Mouse (Mus musculus): ENCODE results near the gene Npas3.

Gene Npas3

DNA sequence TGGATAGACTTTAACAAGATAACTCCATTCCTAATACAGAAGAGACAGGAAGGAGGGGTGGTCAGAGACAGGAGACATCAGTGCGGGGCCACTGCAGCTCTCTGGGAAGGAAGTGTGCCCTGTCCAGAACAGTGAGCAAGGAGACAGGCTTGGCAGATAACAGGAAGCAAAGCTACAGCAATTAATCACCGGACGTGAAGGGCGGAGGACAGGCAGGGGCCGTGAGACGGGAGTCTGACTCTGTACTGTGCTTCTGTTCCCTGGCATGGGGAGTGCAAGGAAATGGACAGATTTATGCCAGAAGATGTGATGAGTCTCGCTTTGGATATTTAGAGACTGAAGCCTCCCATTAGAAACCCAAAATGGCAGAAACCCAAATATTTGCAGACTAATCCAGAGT lies 47.3 kb downstream of the Npas3 start:
- DNase-seq (ENCODE audit: low spot score in 2 of 2) = no peak

DNA sequence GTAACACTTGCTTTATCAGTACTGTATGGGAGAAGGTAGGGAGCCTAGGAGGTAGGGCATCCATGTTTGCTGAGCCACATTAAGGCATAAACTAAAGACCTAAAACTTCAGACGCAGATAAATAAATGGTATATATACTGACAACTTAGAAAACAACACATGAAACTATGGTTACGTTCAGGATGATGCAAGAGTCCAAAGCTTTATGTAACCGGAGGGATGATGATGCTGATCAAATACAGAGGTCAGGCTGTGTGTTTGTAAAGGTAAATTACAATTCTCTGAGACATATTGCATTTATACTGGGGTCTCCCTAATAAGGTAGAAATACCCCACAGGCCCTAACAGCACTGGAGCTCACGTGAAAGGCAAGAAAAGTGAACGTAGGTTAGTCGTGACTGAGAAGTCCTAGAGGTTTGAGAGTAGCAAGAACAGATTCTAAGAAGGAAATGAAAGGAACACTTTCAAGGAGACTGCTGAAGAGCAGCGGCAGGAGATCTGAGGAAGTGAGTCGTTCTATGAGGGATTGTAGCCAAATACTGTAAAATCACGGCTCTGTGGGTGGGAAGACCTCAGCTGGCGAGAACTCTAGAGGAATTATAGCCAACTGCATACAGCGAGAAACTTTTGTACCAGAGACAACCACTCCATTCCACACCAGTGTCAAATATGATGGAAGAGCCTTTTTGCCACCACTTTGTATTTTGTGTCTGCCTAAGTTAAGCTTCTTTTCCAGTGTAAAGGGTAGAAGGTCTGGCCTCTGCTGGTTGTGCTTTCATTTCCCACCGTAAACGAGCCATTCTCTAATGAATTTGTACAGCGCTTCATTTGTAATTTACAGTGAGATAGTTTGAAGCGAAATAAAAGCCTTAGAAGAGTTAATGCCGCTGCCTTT lies 49.7 kb downstream of the Npas3 start:
- no peak for DNase-seq (ENCODE audit: low spot score in 2 of 2)

DNA sequence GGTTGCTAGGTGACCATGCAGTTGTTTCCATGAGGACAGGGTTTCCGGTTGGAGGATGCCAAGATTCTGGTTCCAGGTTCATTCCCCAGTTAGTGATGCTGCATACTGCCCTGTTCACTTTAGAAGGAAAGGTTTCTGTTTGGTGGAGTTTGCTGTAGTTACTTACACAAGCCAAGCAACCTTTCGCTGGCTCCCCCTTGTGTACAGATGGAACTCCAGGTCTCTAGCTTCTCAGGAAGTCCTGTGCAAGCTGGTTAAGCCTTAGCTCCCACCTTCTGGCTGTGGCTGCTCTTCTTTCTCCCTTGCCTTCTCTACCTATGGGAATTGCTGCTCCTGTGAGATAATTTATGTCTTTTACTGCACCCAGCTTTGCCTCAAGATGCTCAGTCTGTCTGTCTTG lies 52.5 kb downstream of the Npas3 start:
- no peak for DNase-seq (ENCODE audit: low spot score in 2 of 2)

DNA sequence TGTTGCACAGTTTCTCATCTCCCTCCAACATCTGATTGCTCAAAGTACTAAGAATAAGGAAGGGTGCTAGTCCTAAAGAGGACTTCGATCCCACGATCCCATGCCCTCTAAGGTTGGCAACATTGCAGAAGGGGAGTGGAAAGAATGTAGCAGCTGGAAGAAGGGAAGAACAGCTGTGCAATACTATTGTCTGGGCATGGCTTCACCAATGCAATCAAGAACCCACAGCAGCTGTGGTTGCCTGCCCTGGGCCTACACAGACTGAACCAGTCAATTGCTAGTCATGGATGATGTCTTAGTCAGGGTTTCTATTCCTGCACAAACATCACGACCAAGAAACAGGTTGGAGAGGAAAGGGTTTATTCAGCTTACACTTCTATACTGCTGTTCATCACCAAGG lies 53.7 kb downstream of the Npas3 start:
- no peak for DNase-seq (ENCODE audit: low spot score in 2 of 2)

DNA sequence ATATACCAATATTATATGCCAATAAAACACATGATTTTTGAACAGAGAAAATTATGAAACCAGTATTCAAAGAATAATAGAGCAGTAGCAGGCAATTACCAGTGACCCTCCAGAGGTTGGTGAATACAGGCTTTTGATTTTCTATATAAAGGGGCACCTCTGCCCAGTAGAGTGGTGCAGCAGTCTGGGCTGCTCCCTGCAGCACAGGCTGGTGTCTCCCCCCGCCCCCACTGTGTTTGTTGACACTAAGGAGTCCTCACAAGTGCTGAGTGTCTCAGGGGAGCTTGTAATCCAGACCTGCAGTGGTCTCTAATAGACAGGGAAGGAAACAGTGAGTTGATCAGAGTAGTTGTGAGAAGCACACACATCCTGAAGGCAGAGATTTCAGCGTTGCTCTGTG lies 68.2 kb downstream of the Npas3 start:
- DNase-seq (ENCODE audit: low spot score in 2 of 2) = no peak

DNA sequence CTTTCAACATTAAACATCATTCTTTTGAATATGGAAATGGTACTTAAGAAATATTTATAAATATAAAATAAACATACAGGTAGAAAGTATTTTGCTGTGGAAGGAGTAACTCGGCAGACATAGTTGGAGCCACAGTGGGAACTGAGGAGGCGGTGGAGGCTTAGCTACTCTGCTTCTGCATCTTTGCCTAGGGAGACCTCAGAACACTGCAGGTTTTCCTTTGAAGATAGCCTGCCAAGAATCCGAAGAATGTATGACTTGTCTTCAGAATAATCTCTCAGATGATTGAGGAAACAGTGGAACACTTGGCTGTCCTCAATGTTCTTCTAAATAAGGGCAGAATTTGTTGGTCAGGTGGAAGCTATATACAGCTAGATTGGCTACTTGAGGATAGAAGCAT lies 69.3 kb downstream of the Npas3 start:
- DNase-seq (ENCODE audit: low spot score in 2 of 2) = no peak

DNA sequence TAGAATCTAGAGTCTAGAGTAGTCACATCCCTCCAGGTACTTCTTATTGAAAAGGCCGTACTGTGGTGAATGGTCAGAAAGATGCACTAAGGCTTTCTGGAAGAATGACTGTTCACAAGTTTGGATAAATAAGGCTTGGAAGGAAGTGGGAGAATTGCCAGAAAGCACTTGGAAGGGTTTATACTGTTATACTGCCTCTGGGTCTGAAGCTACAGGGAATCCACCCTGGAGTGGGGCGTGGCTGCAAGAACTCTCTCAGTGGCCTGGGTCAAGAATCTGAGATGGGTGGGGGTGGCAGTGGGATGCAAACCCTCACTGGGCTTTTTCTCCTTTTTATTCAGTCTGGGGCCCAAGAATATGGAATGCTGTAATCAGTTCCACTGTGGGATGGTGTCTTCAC lies 72.0 kb downstream of the Npas3 start:
- no peak for DNase-seq (ENCODE audit: low spot score in 2 of 2)

DNA sequence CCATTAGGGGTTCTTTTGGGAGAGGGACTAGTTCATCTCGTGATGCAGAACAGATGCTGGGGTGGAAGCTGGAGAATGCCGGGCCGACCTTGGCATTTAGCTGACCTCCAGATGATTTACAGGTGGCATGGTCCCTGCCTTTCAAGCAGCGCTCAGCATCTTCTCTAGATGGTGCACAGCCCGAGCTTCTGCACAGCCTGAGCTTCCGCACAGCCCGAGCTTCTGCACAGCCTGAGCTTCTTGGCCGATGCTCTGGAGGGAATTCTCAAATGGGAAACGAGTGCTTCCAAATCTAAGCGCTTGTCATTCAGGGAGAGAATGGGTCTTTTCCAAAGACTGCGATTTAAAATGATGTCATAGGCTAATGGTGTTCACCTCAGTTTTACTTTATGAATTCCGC lies 72.5 kb downstream of the Npas3 start:
- DNase-seq (ENCODE audit: low spot score in 2 of 2) = no peak

DNA sequence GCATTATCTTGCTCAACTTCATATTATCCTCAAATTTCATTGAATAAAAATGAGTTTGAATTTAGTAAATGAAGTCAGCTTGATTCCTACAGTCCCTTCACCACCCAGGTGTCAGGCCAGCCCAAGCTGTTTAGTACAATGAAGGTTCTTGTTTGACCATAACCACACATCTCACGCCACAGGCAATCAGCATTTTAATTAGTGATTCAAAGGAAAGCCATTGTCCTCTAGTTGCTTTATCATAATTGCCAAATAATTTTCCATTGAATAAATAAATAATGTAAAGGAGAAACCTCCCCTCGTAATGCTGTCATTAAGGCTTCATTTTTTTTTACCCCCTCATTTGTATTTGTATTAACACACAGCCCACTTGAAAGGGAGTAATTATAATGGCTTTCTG lies 73.5 kb downstream of the Npas3 start:
- DNase-seq (ENCODE audit: low spot score in 2 of 2) = no peak

DNA sequence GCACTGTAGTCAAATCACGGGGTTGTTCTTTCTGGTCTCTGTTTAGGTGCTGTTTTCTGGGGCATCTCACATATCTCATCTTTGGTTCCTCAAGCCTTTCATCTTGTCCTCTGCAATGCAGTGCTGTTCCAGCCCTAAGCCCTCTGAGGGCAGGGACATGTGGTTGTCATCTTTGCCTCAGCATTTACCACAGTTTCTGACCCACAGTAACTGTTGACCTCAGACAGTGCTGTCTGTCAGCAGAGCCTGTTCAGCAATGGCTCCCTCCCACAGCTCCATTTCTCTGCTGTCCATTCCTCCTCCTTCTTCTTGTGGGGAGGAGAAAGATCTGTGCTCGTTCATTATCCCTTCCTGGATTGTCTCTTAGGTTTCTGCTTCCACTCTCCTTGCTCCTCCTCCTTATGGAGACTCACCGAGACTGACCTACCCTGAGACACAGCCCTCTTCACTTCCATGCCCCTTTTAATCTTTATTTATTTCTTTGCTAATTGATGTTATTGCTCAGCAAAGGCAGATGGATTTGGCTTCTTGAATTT lies 79.2 kb downstream of the Npas3 start:
- DNase-seq (ENCODE audit: low spot score in 2 of 2) = no peak

DNA sequence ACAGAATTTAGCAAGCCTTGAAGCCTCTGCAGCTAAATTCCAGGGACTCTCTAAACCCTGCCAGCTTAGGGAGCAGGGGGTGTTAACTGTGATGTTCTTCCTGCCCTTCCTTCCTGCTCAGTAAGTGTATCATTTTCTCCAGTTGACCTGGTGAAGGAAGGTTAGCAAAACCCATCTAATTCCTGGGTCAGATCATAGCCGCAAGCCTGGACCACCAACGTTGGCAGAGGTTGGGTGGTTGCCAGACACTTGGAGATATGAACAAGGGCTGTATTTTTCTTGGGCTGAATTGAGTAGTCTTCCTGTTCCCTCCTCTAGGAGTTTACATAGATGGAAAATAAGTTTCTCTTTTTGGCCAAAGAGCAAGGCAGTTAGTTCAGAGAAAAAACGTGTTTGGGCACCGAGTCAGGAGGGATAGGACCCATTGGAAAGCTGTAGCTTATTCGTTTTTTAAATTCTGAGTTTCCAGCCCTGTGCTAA lies 79.8 kb downstream of the Npas3 start:
- DNase-seq (ENCODE audit: low spot score in 2 of 2) = no peak

DNA sequence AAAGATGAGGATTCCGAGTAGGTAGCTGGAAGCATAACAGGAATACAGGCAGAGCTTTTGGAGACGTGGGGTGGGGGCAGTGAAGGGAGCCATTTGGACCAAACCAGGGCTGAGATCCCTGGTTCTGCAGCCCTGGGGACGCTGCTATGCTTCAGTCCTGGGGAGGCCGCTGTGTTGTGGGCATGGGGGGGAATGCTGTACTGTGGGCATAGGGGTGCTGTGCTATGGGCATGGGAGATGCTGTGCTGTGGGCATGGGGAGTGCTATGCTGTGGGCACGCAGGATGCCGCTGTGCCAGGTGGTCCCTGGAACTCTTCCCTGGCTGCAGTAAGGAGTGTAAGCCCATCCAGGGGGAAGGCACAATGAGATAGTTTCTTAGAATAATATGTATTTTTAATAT lies 81.7 kb downstream of the Npas3 start:
- DNase-seq (ENCODE audit: low spot score in 2 of 2) = no peak

DNA sequence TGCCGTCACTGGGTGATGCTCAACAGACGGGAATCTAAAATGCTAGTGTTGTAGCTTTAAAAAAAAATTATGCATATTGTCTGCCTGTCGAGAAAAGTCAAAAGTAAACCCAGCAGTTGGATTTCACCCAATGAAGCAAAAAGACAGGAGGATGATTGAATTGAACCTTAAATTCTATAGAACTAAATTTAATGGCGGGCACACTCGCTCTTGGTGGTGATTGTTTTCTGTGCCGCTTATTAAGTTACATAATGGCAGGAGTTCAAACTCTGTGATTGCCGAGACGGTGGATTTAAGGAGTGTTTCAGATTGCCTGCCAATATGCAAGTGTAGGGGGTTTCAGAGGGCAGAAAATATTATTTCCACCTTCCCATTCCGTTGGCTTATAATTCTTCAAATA lies 82.9 kb downstream of the Npas3 start:
- DNase-seq (ENCODE audit: low spot score in 2 of 2) = no peak

DNA sequence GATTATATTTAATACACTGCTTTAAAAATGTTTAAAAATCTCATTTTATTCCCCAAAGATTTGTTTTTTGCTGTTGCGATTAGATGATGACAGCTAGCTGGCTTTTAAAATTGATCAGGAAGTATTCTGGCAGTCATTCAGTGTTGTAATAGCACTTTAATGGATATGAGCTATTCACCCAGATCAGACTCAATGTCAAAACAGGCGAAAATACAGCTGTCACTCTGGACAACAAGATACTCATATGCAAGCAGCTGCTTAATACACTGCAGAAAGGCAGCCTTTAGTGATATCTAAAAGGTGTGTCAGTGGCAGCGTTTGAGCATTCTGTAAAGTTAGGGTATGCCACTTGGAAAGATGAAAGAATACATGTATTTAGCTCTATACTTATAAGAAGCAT lies 83.3 kb downstream of the Npas3 start:
- DNase-seq (ENCODE audit: low spot score in 2 of 2) = no peak

DNA sequence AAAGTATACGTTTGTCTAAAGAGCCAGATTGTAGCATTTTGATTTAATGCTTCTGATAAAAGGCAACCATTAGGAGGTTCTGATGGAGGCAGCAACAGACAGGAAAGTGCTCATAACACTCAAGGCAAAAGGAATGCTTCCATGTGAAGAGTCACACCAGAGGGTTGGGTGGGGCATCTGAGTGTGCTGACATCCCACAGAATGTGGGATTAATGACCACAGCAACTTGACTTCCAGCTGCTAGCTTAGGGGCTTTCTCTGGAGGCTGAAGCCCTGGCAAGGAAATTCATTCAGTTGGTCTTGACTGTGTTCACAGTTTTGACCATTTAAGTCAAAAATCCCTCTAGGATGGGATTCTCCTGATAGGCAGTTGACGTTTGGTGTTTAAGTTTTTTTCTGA lies 84.8 kb downstream of the Npas3 start:
- DNase-seq (ENCODE audit: low spot score in 2 of 2) = no peak

DNA sequence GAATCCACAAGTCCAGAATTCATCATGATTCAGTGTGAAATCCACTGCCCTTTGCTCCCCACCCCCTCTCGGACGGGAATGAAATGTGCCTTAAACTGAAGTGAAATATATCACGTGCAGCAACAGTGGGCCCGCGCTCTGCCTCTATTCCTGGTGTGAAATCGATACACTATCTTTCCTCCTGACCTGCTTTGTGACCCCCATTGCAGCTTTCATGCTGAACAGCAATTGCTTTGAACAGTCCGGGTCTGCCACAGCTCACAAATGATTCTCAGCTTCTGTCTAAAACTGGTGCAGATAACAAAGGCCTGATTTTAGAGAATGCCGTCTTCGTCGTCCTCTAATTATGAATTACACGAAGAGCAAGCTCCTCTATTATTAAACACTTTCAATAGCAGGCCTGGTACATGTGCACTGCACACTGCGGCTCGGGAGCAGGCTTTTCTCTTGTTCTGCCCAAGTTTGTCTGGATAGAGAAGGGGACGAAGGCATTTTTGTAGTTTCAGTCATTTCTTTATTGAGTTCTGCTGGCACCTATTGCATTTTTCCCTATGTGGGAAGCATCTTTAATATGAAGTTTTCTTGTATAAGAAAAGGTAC lies 90.0 kb downstream of the Npas3 start:
- no peak for DNase-seq (ENCODE audit: low spot score in 2 of 2)

DNA sequence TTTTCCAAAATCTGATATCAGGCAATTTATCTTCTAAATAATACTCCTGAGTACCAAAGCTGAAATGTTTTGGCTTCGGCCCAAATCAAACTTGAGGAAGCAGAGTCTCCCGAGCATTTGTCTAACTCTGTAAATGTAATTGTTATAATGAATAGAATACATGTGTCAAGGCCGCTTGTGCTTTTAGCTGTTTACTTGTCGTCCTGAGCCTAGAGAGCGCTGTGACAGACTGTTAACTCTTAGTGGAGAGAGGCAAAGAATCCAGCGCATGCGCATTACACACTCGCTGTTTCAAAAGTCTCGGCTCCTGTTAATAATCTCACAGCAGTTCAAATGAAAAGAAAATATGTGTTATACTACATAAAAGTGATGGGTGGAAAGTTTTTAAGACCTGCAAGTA lies 94.3 kb downstream of the Npas3 start:
- DNase-seq (ENCODE audit: low spot score in 2 of 2) = no peak

DNA sequence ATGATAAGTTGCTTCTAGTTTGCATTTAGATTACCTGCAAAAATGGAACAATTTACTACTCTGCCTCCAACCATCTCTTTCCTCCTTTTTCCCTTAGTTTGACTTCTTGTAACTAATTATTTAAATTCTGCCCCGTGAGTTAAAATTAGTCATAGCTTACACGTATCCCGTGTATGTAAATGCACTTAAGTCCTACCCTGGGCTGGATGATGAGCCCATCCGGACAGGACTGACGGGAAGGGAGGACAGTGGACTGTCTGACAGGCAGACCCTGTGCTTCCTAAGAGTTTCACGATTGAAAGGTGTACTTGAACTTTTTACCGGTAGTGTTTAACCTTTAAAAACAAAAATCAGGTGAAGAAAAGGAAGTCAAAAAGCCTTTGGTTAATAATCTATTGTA lies 103.4 kb downstream of the Npas3 start:
- DNase-seq (ENCODE audit: low spot score in 2 of 2) = no peak

DNA sequence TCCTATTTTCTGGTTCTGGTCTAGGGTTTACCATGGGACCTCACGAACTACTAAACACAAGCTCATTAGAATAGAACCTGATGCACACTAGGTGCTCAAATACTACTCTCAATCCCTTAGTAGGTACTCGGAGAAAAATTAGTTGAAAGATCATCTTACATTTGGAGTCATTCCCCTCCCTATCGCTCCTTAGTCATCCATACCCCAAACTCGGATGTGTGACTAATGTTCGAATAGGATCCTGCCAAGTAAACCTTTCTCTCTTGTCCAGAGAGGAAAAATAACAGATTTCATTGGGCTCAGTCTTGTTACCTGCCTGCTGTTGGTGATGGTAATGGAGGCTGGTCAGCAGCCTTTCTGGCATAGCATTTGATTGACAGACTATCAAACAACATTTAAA lies 117.3 kb downstream of the Npas3 start:
- DNase-seq (ENCODE audit: low spot score in 2 of 2) = no peak

DNA sequence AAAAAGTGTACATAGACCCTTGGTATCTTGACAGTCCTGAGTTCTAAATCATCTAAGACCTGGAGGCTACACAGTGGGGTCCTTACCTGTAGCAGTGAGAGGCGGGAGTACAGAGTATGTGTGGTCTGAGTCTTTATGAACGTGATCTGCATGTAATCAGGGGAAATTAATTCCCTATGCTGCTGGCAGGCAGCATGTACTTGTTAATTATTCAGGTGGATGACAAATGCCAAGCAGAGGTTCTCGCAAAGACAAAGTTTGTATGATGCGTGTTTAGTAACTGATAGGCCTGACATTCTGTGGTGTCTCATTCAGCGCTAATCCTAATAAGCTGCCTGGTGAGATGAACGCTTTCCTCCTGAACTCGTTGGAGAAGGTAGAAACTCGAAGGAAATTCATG lies 136.4 kb downstream of the Npas3 start:
- no peak for DNase-seq (ENCODE audit: low spot score in 2 of 2)

DNA sequence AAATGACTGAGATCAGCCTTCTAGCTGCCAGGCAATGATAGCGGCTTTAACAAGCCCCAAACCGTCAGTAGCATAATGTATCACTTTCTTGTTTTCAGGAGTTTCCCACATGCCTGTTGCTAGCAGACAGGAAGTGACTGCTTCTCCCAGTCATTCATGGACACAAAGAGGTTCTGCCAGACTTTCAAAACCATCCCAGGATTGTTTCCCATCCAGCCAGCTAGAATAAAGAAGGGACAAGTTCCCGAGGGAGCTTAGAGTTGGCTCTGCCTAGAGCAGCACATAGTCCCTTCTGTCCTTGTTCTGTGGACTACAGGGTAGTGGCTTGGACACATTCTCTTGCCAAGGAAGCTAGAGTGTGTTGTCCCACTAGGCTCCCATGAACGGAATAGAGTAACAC lies 157.4 kb downstream of the Npas3 start:
- DNase-seq (ENCODE audit: low spot score in 2 of 2) = no peak

DNA sequence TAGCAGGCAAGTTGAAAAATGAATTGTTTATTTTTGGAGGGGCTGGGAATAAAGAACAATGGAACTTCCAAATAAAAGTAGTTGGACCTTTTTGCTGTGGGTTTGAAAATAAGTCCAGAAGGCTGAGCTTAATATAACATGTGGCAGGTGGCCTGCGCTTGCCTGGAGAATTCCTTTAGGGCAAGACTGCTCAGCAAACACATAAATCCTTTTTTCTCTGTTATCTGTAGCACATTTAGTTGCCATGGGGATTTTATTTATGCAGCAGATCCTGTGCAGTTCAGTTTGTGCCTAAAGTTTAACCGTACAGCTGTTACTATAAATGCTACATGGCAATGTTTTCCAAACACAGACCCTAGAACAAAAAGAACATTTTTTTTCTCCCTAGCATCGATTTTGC lies 159.3 kb downstream of the Npas3 start:
- DNase-seq (ENCODE audit: low spot score in 2 of 2) = no peak

DNA sequence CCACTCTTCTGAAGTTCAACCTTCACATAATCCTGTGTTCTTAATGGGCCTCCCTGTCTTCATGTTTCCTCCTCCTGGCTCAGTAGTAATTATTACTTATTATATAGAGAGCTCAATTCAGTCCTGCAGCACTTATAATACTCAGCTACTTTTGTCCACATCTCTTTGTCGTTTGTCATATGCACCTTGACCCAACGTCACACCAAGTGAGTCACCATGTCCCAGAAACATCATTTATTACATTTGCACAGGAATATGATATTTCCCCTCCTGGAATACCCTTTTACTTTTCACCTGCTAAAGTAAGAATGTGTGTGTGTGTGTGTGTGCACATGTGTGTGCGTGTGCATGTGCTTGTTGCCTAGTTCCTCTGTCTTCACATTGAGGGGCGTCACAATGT lies 161.2 kb downstream of the Npas3 start:
- DNase-seq (ENCODE audit: low spot score in 2 of 2) = no peak
